Mouse (Mus musculus) gastrocnemius, postnatal 14 days (tissue): Measurements from ENCODE around the gene Klhl29. TPM values are rescaled to one million over a fixed set of nuclear protein-coding genes. Genes with fewer than 3 reads are reported as not detected.

Experiments used
- DNase-seq: peaks from one replicate; pipeline ENCODE4 v3.0.0; 2021; ENCODE audit warnings: mixed read lengths
- intact Hi-C: fragments of 180-260 bp; cut with DNase I; formaldehyde crosslinking; loops from one replicate; pipeline ENCODE4 v1.15.1; 2025; ENCODE audit warnings: low total_unique reads
- total RNA-seq, 2 experiments: library from RNA; stranded (reverse); gene quantifications; 2 replicates each; pipeline ENCODE4 v1.2.3; 2021

Klhl29 gene
- total RNA-seq, 2 experiments from 2014 or later: 3.5 to 3.9 TPM

GRCm38 (mm10) chr12:5242551-5243330 lies 132.7 kb downstream of the Klhl29 start:
- intact Hi-C loops: no loop called here
- DNase-seq: no peak

DNA sequence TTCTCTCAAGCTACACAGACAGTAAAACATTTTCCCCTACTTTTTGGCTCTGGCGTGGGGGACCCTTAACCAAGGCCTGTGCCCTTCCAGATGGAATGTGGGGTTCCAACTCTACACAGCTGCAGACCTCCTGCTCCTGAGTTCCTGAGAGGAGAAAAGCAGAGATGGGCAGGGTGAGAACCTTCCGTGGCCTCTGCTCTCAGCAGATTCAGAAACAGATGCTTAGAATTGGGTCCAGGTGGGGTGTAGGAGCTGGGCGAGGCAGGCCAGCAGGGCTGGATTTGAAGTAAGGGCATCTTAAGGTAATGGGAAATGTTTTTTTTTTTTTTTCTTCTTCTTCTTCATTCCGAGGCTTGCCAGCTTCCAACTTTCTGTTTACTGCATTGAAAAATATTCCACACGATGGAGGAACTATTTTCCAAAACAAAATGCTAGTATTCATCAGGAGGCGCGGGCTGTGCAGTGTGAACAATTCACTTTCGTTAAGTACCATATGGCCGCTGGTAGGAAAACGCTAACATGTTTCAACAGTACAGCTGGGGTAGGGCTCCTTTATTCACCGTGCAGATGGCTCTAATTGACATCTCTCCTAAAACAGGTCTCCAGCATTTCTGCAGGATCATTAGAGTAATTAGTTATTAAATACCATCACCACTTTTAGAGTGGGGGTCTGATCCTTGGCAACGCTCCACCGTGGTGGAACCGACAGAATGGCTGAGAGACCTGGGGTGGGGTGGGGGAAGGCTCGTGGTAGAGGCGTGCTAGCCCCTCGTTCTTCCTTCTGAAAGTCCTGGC lies 135.8 kb downstream of the Klhl29 start:
- DNase-seq: no peak
- intact Hi-C loops: no loop called here

GRCm38 (mm10) chr12:5237078-5237477 lies 138.4 kb downstream of the Klhl29 start:
- intact Hi-C loops: no loop called here
- peak; percentile 65 for DNase-seq

GRCm38 (mm10) chr12:5235596-5235995 lies 139.9 kb downstream of the Klhl29 start:
- DNase-seq: no peak
- intact Hi-C loops: no loop called here

GRCm38 (mm10) chr12:5230504-5230903 lies 145.0 kb downstream of the Klhl29 start:
- no peak for DNase-seq
- intact Hi-C loops: no loop called here

- DNase-seq: peak; percentile 38
These were observed 148.5 kb downstream of the Klhl29 start for GRCm38 (mm10) chr12:5226676-5227654.

GRCm38 (mm10) chr12:5223595-5223994 lies 151.9 kb downstream of the Klhl29 start:
- intact Hi-C loops: no loop called here

More at GRCm38 (mm10) chr12:5226676-5227654, 148.5 kb downstream of the Klhl29 start:
- intact Hi-C loops: no loop called here

DNA sequence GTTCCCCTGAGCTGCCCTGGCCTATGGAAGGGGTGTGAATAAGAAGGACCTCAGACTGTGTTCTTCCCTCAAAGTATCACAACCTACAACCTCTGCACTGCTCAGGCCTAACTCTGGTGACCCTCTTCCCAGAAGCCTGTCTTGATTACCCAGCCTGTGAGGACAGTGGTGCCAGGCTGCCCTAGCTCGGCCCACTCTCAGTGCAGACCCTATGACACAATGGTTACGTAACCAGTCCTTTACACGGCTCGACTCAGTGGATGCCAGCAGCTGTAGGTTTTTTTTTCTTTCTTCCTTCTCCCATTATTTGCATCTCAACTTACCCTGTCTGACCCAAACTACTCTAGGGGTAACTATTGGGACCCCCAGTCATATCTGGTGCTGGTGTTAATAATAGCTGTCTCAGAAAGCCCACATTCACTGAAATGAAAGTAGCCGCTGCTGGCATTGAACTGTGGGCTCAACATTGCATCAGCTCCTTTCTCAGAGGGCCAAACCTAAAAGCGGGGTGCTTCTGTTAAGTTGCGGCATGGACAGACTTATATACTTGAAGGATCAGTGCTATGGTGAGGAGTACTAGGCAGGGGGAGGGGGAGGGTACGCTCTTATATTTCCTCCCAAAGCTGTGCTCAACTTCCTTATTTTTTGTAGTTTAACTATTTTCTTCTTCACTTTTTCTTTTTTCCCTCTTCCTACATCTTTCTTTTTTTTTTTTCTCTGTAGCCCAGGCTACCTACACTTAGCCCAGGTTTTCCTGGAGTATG lies 152.9 kb downstream of the Klhl29 start:
- no peak for DNase-seq
- intact Hi-C loops: no loop called here

More at GRCm38 (mm10) chr12:5223595-5223994, 151.9 kb downstream of the Klhl29 start:
- no peak for DNase-seq

DNA sequence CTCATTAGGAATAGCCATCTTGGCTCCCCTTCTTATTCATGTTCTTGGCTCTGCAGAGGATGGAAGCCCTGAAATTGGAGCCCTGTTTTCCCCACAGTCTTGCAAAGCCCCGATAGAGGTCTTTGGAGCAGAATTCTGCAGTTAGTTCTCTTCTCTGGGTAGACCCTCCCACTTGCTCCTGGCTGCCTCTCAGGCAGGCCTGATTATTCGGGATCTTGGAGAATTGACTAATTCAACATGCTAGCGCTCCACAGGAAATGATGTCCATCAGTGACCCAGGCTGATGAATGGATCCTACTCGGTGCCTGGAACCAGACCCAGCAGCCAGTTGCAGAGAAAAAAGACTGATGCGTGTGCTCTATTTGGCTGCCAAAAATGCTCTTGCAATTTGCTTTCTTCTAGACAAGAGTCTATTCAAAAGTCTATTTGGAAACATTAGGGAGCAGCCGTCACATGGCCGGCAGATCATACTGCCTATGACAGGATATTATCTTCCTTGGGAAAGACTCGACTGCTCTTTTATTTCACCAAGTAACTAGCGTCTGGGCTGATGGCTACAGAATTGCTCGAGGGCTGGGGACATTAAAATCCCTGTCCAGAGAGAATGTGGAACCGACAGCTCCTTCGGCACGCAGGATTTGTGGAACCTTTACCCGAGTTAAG lies 155.4 kb downstream of the Klhl29 start:
- DNase-seq: peak; percentile 36
- intact Hi-C loops: no loop called here

- DNase-seq: peak; percentile 72
- intact Hi-C loops: no loop called here
These were observed 159.4 kb downstream of the Klhl29 start for GRCm38 (mm10) chr12:5215836-5216747.

DNA sequence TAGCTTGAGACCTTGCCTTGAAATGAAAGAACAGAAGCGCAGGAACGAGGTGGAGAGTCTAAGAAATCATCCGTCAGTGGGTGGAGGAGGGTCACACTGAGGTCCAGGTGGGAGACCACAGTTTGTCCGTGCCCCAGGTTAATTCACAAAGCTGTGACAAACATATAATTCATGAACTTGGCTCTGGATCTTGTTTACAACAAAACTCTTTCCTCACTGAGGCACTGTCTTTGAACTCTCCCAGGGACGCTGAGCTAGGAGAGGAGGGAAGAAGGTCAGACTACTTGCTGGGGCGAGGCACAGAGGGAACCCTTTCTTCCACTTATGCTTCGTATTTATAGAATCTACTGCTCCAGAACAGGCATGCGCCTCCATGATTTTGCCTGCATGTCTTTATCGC lies 161.2 kb downstream of the Klhl29 start:
- intact Hi-C loops: no loop called here
- DNase-seq: no peak

DNA sequence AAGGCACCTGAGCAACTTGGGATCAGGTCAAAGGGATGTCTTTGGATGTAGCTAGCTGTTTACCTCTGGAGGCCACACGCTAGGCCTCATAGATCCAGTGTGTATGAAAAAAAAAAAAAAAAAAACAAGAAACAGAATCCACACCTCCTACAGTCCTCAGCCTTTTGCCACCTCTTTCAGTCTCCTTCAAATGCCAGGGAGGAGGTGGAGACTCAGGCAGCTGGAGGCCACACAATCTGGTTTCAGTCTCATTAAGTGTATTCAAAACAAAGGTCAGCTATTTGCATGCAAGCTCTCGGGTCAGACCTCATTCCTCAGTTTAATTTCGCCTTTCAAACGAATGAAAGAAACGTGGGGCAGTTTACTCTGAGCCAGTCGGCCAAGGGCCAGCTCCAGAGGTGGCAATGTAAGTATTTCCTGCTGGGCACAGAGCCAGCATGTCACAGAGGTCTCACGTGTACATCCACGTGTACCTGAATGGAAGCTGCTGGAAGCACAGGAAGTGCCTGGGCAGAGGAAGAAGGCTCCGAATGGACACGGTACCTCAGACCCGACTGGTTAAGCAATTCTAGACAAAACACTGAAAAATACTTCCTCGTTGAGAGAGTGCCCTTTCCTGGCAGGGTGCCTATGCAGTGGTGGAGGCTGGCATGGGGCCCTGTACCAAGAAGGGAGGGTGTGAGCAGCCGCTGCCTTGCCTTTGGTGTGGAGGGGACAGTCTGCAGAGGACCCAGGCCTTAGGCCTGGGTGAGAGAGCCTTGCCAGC lies 162.0 kb downstream of the Klhl29 start:
- intact Hi-C loops: no loop called here
- peak; percentile 51 for DNase-seq

- intact Hi-C loops: no loop called here
- no peak for DNase-seq
These were observed 163.6 kb downstream of the Klhl29 start for GRCm38 (mm10) chr12:5211884-5212283.

- DNase-seq: no peak
- intact Hi-C loops: no loop called here
These were observed 164.7 kb downstream of the Klhl29 start for GRCm38 (mm10) chr12:5210786-5211185.

DNA sequence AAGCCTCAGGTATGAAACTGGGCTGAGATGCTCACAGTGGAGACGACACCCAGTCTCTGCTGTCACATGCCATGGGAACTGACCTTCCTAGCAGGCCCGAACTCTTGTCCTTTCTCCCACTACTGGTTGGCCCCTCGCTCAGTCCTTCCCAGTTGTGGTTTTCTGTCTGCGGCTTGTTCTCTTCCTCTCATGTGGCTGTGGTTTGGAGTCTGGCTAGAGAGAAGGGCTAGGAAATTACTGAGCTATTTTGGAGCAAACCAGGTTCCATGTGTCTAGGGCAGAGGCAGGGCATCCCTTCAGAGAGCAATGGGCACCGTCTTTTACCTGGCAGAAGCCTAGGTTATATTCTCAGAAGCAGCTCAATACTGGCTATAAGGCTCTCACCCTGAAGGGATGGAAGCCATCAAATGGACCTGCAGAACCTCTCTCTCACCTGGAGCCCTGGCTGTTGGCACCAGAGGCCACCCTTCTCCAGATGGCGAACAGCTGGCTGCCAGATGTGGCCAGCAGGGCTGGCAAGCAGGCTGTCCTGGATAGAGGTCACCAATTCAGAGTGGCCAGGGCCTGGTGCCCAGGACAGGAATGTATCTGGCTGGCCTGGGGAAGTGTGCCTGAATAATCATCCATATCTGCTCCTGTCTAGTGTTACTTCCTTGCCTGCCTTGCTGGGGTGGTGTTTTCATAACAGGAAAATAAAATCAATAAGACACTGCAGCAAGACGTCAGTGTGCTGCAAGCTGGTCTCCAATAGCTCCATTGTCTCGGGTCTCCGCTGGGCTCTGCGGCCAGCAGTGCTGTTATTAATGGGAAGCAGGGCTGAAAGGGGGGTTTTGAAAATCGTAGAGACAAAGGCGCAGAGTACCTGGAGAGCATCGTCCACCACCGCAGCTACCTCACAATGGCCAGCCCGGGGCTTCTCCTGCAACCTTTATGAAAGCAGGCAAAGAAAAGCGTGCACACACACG lies 167.3 kb downstream of the Klhl29 start:
- intact Hi-C loops: no loop called here
- DNase-seq: peak; percentile 56

DNA sequence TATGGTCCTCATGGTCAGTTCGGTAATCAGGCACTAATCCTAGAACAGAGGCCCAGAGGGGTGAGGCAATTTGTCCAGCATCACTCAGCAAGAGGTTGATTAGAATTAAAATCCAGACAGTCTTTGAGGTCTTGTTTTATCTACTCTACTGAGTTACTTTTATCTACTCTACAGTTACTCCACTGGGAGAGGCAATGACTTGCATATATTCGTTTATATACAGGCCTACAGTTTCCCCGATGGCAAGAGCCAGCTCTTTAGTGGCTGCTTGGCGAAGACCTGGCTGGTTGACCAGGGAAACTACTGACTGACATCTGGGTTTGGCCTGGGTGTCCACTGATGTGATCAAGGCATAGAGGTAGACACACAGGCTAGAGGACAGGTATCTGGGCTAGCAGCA lies 168.3 kb downstream of the Klhl29 start:
- intact Hi-C loops: no loop called here
- no peak for DNase-seq
